Mouse (Mus musculus): ENCODE data around the gene Slc47a1. TPM values are rescaled to one million over a fixed set of nuclear protein-coding genes. Genes with fewer than 3 reads are reported as not detected.
A peak's percentile ranks its signal among the peaks of the same experiment; 100 is the strongest.

The Slc47a1 gene
- polyA plus RNA-seq, 1 experiment = 1.1 TPM

DNA sequence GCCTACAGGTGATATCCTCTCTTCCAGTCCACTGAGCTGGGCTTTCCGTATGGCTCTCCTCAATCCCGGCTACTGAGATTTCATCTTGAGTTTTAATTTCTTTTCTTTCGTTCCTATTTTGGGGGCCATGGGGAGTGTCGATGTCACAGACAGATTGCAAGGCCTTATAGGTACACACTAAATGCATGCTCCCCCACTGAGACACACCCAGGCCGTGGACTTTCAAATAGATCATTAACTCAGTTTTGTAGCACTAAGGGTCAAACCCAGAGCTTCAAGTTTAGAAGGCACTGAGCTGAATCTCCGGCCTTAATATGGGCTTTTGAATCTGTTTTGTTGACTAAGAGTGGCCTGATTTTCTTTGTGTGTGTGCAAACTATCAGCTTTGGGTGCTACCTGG, 23.8 kb downstream of the Slc47a1 start:
- Histone ChIP-seq H3K4me3 (ENCODE audit: insufficient read depth, low read depth, low read length) (no peak overlapping the region), H3K27ac (replicated peaks; ENCODE audit: low read depth, low read length) (no peak overlapping the region), H3K4me1 (ENCODE audit: control insufficient read depth, insufficient read depth, insufficient read length, low read length) (no peaks in the 10 kb centered on the region)

DNA sequence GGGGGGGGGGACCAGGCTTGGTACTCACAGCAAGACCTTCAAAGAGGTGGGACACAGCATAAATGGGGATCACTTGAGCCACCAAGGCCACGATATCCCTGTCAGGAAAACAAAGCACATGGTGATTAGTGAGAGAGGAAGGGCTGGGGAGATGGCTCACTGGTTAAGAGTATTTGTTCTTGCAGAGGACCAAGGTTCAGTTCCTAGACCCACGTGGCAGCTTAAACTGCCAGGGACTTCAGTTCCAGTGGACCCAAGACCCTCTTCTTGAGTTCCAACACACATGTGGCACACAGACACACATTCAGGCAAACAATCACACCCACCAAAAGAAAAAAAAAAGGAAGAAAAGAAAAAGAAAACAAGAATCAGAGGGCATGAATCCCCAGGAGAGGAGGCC, 25.1 kb downstream of the Slc47a1 start:
- Histone ChIP-seq H3K4me1 (ENCODE audit: control insufficient read depth, insufficient read depth, insufficient read length, low read length) (no peaks in the 10 kb centered on the region), H3K4me3 (ENCODE audit: insufficient read depth, low read depth, low read length) (no peak overlapping the region), H3K27ac (replicated peaks; ENCODE audit: low read depth, low read length) (no peak overlapping the region)

DNA sequence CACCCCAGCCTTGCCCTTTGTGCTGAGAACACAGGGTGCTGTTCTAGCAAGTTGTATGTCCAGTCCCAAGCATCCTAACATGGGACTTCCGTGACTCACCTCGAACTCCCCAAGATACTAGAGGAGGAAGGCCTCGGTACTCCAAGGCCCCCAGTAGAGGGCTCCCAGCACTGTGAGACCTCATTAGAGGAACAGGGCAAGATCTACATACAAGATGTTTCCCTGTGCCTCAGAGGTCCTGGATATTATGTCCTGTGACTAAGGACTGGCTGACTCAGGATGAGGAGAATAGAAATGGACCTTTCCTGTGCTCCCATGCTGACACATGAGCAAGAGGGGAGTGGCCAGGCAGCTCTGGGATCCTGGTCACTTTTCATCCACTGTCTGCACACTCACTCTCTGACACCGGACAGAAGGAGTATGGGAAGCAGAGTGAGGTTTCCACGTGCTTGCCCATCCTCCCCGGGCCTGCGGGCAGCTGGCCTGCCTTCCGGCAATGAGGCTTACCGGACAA, 25.9 kb downstream of the Slc47a1 start:
- no peak overlapping the region for H3K4me3 ChIP-seq (ENCODE audit: insufficient read depth, low read depth, low read length)
- H3K27ac ChIP-seq (replicated peaks; ENCODE audit: low read depth, low read length) = no peak overlapping the region
- no peaks in the 10 kb centered on the region for H3K4me1 ChIP-seq (ENCODE audit: control insufficient read depth, insufficient read depth, insufficient read length, low read length)

DNA sequence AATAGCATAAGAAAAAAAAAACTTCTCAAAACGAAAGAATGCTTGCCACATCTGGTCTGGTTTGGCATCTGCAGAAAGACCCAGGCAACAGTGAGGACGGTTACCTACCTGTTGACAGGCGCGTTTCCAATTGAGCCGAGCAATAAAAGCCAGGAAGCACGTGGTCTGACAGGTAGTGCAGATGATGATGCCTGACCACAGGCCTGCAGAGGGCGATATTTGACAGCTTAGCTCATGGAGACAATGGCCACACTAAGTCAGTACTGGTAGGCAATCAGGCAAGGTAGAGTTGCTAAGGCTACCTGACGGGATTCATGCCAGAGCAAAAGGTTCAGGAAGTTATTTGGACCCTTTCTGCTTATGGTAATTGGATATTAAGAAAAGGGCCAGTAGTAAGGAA, 28.8 kb downstream of the Slc47a1 start:
- Histone ChIP-seq H3K4me1 (ENCODE audit: control insufficient read depth, insufficient read depth, insufficient read length, low read length) (no peaks in the 10 kb centered on the region), H3K4me3 (ENCODE audit: insufficient read depth, low read depth, low read length) (no peak overlapping the region), H3K27ac (replicated peaks; ENCODE audit: low read depth, low read length) (no peak overlapping the region)

DNA sequence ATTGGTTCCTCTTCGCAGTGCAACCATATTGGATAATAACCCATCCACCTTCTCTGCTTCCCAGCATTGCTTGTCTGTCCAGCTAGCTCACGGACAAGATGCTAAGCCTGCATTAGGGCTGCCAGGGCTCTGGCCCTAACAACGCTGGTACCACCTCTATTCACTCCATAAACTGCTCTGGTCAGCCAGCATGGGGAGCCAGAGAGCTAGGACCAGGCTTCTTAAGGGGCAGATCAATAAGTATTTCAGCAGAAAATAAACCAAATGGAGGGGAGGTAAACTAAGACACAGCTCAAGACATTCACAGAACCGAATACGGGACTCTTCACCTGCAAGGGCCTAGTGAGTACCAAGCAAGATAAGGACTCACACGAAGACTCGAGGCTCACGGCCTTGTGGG, 32.0 kb downstream of the Slc47a1 start:
- H3K4me1 ChIP-seq (ENCODE audit: control insufficient read depth, insufficient read depth, insufficient read length, low read length) = no peaks in the 10 kb centered on the region
- no peak overlapping the region for H3K27ac ChIP-seq (replicated peaks; ENCODE audit: low read depth, low read length)
- H3K4me3 ChIP-seq (ENCODE audit: insufficient read depth, low read depth, low read length) = no peak overlapping the region

DNA sequence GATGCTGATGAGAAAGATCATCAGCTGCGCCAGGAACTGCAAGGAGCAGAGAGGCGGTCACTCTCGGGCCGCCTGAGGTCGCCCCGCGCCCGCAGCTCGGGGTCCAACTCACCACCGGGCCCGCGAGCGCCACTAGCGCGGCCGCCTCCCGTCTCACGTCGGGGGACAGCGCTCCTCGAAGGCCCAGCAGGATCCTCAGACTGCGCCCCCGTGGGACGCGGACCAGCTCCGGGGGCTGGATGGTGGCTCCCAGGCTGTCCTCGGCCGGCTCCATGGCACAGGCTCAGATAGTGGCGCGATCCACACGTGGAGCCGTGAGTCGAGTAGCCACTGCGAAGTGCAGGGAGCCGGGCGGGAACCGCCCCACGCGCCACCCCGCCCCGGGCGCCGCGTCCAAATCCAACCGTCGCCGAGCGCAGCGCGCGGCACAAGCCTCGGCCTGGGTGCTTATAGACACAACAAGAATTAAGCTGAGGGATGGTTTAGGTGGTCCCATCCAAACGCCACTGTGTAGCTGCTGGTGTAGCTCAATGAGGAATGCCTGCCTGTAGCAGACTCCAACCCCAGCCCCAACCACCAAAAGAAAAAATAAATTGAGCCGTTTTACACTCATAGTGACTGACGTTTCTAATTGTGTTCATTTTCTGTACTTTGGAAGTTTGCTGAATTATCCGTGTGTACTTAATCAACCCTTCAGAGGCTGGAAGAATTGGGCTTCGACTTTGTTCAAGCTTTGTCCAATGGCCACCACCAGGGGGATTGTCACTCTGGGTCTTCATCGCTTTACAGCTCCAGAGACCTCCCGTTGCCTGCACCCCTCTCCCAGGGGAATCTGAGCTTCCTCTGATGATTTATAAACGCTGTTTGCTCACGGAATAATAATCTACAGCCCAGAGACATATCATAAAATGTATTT, 35.4 kb downstream of the Slc47a1 start, which contains the start of gene Slc47a2:
Slc47a2 (minus strand) TSS at position 356 of the 916 bp plus-strand sequence.
- Histone ChIP-seq H3K4me3 (ENCODE audit: insufficient read depth, low read depth, low read length) (peak within 1 kb of the TSS; percentile 31), H3K4me1 (ENCODE audit: control insufficient read depth, insufficient read depth, insufficient read length, low read length) (no peaks in the 10 kb centered on the region), H3K27ac (replicated peaks; ENCODE audit: low read depth, low read length) (no peak within 1 kb of the TSS)

DNA sequence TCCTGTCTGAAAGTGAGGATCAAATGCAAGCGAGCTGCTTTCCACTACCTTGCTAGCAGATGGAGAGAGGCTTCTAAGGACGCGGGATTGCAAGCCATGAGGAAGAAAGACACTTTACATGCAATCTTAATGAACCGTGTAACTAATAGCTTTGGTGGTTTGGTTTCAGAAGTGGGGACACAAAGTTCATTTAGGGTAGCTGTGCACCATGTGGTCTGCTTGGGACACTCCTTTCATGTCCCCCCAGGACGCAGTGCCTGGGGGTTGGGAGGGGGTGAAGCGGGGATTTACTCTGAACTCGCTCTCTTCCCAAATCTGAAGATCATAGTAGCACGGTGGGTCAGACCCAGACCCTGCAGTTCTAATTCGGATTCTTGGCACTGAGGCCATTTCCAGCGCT, 36.2 kb downstream of the Slc47a1 start:
- H3K27ac ChIP-seq (replicated peaks; ENCODE audit: low read depth, low read length) = no peak overlapping the region

DNA sequence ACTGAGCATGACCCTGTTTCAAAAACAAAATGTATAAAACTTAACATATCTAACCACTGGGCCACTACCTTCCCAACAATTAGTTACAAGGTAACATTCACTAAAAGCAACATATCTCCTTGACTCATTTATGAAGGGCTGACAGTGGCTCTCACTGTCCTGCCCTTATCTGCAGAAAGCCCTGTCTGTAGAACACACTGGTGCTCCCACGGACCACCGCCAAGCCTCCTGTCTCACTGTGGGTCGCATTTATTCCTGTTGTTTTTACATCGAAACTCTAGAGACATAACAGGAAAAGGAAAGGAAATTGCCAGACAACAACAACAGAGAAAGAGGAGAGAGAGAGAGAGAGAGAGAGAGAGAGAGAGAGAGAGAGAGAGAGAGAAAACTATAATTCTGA, 36.9 kb downstream of the Slc47a1 start:
- no peak overlapping the region for H3K27ac ChIP-seq (replicated peaks; ENCODE audit: low read depth, low read length)
- H3K4me3 ChIP-seq (ENCODE audit: insufficient read depth, low read depth, low read length) = no peak overlapping the region
- H3K4me1 ChIP-seq (ENCODE audit: control insufficient read depth, insufficient read depth, insufficient read length, low read length) = no peaks in the 10 kb centered on the region

More for the DNA sequence above, 36.2 kb downstream of the Slc47a1 start:
- Histone ChIP-seq H3K4me3 (ENCODE audit: insufficient read depth, low read depth, low read length) (0 out of 2 replicates have a peak overlapping the region, but pooled peaks have one; percentile 31), H3K4me1 (ENCODE audit: control insufficient read depth, insufficient read depth, insufficient read length, low read length) (no peaks in the 10 kb centered on the region)

DNA sequence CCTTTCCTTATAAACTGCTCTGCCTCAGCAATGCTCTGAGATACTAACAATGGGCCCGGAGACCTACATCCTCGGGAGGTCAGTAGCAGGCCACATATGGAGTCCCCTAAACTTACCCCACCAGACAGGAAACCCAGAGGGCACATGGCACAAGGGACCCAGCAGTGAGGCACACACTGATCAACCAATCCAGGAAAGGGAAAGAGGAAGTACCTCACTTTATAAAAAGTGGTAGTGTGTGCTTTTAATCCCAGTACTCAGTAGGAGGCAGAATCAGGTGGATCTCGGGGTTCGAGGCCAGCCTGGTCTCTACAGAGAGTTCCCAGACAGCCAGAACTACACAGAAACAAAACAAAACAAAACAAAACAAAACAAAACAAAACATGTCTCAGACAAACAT, 37.8 kb downstream of the Slc47a1 start:
- Histone ChIP-seq H3K27ac (replicated peaks; ENCODE audit: low read depth, low read length) (no peak overlapping the region), H3K4me3 (ENCODE audit: insufficient read depth, low read depth, low read length) (no peak overlapping the region), H3K4me1 (ENCODE audit: control insufficient read depth, insufficient read depth, insufficient read length, low read length) (no peaks in the 10 kb centered on the region)

DNA sequence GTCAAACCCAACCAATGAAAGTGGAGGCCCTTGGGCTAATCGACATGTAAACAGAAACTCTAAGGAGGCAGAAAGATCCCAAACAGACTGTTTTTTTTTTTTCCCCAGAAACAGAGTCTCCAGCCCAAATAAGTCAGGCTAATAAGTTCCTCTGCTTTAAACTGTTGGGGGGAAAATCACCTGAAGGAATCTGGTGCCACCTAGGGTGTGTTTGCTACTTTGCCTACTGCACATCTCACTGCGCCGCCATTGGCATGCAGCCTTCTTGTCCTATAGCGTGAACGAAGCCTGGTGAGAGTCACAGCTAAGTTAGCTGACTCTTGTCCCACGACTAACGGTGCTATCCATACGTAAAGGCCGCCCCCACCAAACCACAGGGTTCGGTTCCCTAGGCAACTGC, 40.6 kb downstream of the Slc47a1 start:
- Histone ChIP-seq H3K4me3 (ENCODE audit: insufficient read depth, low read depth, low read length) (no peak overlapping the region), H3K4me1 (ENCODE audit: control insufficient read depth, insufficient read depth, insufficient read length, low read length) (no peaks in the 10 kb centered on the region), H3K27ac (replicated peaks; ENCODE audit: low read depth, low read length) (no peak overlapping the region)

DNA sequence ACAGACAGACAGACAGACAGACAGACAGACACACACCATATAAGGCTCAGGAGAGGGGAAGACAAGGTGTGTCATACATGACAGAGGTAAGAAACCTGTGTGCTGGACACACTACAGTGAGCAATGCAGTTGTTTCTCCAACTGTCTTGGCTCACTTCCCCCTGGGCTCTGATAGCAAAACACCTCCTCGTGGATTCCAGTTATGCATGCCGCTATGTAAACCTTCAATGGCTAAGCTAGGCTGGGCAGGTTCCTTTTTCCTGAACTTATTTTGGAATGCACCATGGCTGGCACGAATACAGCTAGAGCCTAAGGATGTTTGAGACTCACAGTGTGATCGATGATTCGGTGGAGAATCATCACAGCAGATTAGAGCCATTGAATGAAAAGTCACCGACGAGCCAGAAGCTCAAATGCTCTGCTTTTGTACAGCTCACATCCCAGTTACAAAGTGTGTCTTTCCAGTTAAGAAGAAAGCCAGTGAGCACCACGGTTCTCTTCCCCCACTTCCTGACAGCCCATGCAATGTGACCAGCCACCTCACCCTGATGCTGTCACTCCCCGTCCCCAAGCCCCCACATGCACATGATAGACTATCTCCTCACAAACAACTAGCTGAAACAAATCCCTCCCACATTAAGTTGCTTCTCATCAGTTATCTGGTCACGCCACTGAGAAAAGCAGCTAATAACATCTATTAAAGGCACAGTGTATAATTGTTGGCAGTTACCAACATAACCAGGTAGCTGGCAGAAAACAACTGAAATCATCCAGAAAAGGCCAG, 57.0 kb downstream of the Slc47a1 start:
- Histone ChIP-seq H3K4me1 (ENCODE audit: control insufficient read depth, insufficient read depth, insufficient read length, low read length) (no peaks in the 10 kb centered on the region), H3K27ac (replicated peaks; ENCODE audit: low read depth, low read length) (no peak overlapping the region), H3K4me3 (ENCODE audit: insufficient read depth, low read depth, low read length) (no peak overlapping the region)

DNA sequence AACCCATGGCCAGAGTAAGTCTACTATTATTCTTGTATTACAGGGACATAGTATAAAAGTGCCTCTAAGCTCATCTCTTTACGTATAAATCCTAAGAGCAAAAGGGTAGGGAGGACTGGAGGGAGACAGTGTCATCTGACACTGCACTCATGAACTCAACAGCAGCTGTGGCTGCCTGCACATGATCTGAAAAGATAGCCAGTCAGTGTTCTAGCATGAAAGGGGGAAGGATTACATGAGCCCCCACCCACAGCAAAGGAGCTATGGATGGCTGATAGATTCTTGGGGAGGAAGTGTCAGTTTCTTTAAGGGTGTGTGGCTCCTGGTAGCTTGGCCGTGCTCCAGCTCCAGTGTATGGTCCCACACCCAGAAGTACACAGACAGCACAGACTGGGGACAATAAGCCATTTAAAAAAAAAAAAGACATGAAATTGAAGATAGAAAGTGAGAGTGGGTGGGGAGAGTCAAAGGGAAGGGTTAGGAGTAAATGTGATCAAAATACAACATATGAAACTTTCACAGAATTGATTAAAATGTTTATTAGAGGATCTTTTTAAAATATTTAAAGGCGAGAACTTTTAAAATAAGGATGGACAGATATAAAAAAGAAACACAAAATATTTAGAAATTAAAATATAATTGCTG, 58.1 kb downstream of the Slc47a1 start:
- Histone ChIP-seq H3K4me1 (ENCODE audit: control insufficient read depth, insufficient read depth, insufficient read length, low read length) (no peaks in the 10 kb centered on the region), H3K27ac (replicated peaks; ENCODE audit: low read depth, low read length) (no peak overlapping the region), H3K4me3 (ENCODE audit: insufficient read depth, low read depth, low read length) (no peak overlapping the region)

DNA sequence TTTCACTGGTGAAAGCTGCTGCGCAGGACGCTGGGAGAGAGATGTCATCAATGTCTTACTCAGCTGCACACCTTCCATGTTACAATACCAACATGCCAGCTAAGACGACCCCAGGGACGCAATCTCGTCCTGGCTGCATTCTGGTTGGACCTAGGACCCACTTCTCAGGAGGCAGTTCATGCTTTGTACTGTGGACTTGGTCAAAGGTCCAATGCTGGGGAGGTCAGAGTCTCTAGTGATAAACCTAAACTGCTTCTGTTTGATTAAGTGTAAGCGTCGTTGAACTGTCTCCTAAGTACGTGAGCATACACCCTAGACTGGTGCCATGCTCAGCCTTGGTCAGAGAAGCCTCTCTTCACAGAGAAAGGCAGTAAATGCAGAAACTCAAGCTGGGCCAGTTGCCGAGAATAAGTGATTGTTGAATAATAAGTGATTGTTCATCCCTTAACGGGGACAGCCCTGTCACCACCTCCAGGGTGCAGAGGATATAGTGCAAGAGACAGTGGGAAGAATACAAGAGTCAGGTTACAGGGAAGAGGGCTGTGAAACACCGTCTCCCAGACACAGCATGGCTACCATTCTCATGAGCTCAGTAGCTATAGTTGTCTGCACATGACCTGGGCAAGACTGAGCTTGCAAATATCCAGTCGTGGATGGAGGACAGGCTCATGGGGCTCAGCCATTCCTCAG, 58.8 kb downstream of the Slc47a1 start:
- H3K4me3 ChIP-seq (ENCODE audit: insufficient read depth, low read depth, low read length) = no peak overlapping the region
- H3K4me1 ChIP-seq (ENCODE audit: control insufficient read depth, insufficient read depth, insufficient read length, low read length) = no peaks in the 10 kb centered on the region
- H3K27ac ChIP-seq (replicated peaks; ENCODE audit: low read depth, low read length) = no peak overlapping the region

DNA sequence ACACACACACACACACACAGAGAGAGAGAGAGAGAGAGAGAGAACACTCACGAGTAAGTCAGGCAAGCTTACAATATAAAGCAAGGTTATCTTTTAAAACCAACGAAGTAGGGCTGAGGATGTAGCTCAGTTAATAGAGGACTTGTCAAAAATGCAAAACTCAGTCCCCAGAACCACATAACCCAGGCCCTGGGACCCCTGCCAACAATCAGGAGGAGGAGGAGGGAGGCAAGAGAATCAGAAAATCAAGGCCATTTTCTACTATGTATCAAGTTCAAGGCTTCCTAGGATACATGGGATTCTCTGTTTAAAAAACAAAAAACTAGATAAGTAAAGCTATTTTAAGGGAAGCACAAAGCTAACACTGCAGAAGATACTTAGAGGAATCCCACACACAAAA, 61.3 kb downstream of the Slc47a1 start:
- Histone ChIP-seq H3K4me3 (ENCODE audit: insufficient read depth, low read depth, low read length) (no peak overlapping the region), H3K4me1 (ENCODE audit: control insufficient read depth, insufficient read depth, insufficient read length, low read length) (no peaks in the 10 kb centered on the region)

More for the DNA sequence above, 61.3 kb downstream of the Slc47a1 start:
- H3K27ac ChIP-seq (replicated peaks; ENCODE audit: low read depth, low read length) = no peak overlapping the region
